Mouse (Mus musculus) testis, postnatal 10 days (tissue): ENCODE results near the gene Dhx16.
"Not testable (repeated sequence)": the region's sequence is repeated elsewhere in the genome, so short reads cannot be mapped to it uniquely, and the experiment has no call there.

Source experiments
- DNase-seq: peaks from one replicate; pipeline ENCODE4 v3.0.0; 2021; ENCODE audit warnings: low spot score

Gene Dhx16

DNA sequence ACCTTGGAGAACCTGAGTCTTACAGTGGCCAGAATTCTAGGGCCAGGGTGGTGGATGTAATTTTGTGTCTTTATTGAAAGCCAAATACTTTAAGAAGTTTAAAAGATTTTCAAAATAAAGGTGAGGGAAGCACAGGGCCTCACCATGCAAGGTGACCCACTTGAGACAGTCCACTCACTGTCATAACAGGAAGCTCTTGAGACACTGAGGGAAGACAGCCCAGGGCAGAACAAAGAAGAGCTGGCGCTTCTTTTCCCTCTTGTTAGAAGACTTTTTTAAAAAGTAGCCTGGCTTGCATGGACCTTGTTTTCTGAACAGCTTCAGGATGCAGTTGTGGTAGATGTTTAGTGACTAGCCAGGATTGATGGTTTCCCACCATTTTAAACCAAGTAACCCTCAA lies 40.8 kb downstream of the Dhx16 start:
- DNase-seq, result no peak

DNA sequence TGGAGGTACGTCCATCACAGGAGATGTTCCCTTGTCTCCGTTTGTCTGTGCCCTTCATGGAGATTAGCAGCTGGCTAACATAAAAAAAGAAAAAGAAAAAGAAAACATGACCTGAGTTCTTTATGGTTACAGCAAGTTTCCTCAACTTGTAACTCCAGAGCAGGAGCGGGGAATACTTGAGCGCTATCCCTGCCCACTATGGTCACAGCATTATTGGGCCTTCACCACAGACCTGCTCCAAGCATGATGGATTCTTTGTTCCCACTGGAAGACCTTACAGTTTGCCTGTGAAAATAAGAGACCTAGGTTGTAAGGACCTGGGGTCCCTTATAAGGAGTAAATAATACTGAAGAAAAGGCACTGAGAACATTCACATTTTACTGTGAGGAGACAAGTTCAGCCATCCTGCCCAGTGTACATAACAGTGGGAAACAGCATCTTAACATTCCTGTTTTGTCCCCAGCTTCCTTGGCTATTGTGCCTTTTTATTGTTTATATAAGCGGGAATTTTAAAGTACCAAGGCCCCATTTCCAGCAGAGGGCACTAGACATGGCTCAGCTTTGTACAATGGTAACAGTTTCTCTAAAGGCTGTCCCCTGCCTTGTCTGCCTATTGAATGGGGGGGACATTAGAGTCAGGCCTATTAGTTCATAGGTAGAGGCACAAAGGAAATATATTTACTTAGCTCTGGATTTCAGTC lies 41.4 kb downstream of the Dhx16 start:
- no peak for DNase-seq

DNA sequence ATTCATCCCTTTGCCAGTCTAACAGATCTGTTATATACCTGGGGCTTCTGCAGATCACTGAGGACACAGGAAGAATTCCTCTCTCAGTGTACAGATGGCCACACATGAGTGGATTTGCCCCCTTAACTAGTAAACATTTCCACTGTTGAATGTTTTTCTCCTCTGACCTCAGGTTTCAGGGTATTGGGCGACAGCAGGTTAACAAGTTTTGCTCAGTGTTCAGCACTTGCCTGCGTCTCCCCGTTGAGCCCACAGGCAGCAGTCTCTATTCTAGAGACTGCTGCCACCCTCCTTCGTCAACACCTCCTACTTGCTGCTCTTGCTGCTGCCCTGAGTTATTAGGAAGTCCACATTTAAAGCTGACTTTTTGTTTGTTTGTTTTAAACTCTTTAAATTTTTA lies 42.1 kb downstream of the Dhx16 start:
- DNase-seq, result no peak

DNA sequence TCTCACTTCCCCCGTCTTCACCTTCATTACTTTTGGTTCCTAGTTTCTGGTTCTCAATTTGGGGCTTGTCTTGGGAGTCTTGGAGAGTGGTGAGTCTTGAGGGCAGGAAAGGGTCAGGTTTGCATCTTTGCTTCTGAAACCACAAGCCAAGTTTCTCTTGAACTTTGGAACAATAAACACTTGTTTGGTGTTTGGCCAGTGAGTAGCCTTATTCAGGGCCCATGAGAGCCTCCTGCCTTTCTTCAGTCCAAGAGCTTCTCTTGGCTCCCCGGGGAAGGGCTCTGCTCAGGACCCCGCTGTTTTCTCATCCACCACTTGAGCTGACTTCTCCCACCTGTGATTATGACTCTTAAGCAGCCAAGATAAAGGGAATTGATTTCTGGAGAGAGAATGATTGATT lies 42.9 kb downstream of the Dhx16 start:
- no peak for DNase-seq

DNA sequence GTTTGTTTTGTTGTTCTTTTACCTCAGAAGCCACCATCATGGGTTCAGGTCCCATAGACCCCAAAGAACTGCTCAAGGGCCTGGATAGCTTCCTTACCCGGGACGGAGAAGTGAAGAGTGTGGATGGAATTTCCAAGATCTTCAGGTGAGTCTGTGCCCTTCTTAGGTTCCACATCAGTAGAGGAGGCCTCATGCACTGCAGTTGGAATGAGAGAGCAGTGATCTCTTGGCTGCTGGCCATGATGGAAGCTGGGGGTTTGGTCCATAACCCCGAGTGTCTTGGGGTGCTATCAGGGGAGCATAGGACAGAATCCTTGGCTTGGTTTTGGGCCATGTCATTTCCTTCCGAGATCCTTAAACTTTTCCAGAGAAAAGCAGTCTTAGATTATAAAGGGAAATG lies 43.7 kb downstream of the Dhx16 start:
- DNase-seq, result no peak

DNA sequence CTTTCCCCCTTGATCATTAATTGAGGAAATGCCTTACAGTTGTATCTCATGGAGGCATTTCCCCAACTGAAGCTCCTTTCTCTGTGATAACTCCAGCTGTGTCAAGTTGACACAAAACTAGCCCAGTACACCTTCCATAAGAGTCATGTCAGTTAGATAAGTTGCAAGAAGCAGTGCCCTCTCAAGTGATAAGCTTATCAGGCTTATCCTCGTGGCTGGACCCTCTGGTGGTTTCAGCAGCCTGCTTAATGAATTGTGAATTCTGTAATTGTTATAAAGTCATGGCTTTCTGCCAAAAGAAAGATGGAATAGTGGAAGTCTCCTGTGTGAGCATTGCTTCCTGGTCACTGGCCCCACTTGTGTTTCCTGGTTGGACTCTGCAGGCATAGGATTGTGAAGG lies 47.9 kb downstream of the Dhx16 start:
- DNase-seq, result no peak

DNA sequence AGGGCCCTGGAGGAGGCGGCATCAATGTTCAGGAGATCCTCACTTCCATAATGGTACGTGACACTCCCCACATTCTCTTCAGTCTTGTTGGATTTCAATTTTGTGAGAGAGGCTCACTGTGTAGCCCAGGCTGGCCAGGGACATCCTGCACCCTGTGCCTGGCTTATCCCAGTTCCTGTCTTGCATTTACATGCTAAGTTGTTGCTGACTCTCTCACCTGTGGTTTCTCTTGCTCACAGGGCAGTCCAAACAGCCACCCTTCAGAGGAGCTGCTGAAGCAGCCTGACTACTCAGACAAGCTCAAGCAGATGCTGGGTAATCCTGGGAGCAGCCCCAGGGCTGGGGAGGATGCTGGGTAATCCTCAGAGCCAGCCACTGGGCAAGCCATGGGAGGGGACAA lies 49.9 kb downstream of the Dhx16 start:
- no peak for DNase-seq

DNA sequence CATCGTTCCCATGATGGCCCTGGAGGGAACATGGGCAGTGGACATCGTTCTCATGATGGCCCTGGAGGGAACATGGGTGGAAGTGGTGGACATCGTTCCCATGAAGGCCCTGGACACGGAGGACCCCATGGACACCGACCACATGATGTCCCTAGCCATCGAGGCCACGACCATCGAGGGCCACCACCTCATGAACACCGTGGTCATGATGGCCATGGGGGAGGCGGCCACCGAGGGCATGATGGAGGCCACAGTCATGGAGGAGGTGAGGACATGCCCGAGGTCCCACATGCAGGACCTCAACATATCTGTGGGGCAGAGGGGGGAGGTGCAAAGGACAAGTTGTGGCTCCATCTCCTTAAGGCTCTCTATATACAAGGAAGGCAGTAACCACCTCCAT lies 51.0 kb downstream of the Dhx16 start:
- DNase-seq, result no peak

DNA sequence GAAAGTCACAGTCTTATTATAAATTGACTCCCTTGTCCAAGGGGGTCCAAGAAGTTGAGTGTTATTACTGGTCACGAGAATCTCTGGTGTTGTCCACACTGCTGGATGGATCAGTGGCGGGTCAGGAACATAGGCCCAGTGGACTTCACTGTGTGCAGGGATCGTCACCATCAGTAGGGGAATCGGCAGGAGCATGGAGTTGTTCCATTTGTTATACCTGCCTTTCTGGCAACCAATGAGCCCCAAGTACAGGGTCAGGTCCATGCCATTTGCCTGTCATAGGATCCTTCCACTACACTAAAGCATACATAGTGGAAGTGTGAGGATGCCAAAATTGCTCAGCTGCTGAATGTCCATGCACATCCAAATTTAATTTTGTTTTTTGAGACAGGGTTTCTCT lies 53.0 kb downstream of the Dhx16 start:
- DNase-seq, result no peak

DNA sequence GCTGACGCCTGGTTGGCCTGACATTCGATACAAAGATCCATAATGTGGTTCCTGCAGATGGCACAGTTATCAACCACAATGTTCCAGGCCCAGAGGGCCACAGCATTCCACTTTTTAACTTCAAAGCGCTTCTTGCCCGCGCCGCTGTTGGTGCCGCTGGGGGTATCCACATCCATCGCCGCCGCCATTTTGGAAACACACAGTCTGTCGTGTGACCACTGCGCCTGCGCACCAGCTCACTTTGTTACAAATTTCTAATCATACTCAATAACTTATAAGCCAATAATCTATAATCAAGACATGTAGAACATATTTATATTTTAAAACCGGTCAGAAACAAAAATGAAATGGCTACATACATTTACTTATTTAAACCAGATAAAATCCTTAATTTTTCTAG lies 56.1 kb downstream of the Dhx16 start:
- DNase-seq, result not testable (repeated sequence)

DNA sequence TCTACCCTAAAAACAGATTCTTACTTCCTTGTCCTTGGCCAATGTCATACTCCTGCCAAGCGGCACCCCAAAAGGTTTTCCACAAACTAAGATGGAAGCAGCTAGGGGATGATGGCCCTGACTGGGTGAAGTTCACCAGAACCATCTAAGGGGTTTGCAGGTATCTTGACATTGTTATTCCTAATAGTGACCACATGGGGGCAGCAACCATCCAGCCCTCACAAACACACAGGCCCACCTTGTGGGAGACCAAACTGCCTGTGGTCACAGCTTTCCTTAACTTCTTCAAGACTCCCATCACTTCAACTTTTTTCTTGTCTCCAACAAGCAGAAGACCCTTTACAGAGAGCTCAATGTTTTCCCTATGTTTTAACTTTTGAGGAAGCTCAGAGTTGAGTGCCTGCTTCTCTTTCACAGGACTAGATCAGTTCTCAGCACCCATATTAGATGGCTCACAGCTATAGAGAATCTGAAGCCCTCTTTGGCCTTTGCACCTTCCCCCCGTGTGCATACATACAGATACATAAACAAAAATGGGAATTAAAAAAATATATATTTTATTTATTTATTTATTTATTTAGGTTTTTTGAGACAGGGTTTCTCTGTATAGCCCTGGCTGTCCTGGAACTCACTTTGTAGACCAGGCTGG lies 58.2 kb downstream of the Dhx16 start:
- no peak for DNase-seq

DNA sequence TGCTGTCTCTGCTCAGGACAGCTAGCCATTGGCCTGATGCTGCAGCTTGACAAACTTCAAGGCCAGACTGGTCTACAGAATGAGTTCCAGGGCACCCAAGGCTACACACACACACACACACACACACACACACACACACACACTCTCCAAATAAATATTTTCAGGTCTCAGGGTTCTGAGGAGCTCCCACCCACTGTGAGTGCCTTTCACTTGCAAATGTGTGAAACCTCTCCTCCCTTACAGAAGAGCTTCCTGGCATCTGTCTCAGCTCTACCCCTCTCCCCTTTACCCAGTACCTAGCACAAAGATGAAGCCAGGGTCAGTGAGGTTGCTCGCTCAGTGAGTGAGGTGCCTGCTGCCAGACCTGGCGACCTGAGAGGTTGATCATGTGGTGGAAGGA lies 59.5 kb downstream of the Dhx16 start:
- no peak for DNase-seq

DNA sequence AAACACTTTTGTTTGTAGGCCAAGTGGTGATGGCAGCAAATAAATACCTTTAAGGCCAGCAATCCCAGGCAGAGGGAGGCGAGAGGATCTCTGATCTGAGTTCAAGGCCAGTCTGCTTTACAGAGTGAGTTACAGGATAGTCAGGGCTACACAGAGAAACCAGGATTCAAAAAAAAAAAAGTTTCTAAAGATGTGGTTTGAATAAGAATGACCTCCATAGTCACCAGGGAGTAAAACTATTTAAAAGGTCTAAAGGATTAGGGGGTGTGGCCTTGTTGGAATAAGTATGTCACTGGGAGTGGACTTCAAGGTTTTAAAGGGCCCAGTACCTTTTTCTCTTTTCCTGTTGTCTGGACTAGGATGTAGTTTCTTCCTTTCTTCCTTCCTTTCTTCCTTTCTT lies 60.3 kb downstream of the Dhx16 start:
- no peak for DNase-seq
